Mouse (Mus musculus) cerebellum, postnatal 10 days (tissue): Measurements from ENCODE around the gene Kif7.
A peak's percentile ranks its signal among the peaks of the same experiment; 100 is the strongest.

ENCODE experiments used
- DNase-seq, 2 experiments: peaks; one replicate each; pipeline ENCODE4 v3.0.0; 2021; ENCODE audit warnings: mixed read lengths in 2 of 2

Gene Kif7

GRCm38 (mm10) chr7:79721386-79721977 lies 6.0 kb upstream of the Kif7 start:
- DNase-seq = peak; percentile 57 to 60

GRCm38 (mm10) chr7:79710831-79711230 lies 4.7 kb downstream of the Kif7 start:
- peak in 1 of 2 experiments; percentile 42 for DNase-seq

- peak; percentile 85 for DNase-seq
Observed at GRCm38 (mm10) chr7:79710130-79710607, 5.4 kb downstream of the Kif7 start.

- no peak for DNase-seq
Observed at GRCm38 (mm10) chr7:79705210-79705609, 10.3 kb downstream of the Kif7 start.

DNA sequence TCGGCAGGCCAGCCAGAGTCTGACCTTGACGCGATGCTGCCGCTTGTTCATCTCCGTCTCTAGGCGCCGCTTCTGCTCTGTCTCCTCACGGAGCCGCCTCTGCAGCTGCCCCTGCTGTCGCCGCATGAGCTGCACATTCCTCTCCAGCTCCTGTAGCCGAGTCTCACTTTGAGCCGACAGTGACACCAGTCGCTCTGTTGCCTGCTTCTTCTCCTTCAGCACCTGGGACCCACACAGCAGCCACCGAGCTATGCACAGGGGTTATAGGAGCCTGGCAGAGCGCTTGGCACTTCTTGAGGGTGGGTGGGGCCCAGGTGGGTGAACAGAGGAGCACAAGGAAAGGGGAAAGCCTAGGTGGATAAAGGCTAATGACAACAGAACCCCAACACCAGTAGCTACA lies 12.8 kb downstream of the Kif7 start:
- DNase-seq = no peak

DNA sequence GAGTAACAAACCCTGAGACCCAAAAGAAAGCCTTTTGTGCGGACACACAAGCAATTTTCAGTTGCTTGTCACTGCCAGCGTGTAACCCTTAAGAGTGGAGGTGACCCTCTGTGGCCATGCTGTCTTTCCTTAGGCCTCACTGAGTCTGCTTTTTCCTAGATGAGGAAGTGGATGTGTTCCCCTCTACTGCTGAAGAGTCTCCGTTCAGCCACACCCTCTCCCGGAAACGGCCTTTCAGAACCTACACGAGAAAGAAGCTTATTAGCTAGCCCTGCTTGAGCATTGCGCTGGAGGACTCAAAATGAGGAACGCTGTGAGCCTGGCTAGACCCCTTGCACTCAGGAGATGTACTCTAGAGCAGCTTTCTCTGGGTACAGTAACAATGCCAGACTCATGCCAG lies 19.0 kb downstream of the Kif7 start:
- no peak for DNase-seq

DNA sequence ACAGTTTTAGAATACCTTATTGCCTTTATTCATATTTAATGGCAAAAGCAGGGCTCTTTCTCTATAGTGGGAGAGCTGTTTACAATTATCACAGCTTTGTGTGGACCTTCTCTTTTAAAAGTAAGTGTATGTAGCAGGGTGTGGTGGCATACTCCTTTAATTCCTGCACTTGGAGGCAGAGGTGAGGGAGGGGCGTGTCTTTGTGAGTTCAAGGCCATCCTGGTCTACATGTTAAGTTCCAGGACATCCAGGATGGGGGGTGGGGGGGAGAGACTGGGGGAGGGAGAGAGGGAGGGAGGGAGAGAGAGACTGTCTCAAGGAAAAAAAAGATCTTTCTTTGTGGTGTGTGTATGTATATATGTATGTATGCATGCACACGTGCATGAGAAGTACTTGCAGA lies 35.3 kb downstream of the Kif7 start:
- no peak for DNase-seq

GRCm38 (mm10) chr7:79679186-79679585 lies 36.3 kb downstream of the Kif7 start:
- peak; percentile 30 to 33 for DNase-seq

DNA sequence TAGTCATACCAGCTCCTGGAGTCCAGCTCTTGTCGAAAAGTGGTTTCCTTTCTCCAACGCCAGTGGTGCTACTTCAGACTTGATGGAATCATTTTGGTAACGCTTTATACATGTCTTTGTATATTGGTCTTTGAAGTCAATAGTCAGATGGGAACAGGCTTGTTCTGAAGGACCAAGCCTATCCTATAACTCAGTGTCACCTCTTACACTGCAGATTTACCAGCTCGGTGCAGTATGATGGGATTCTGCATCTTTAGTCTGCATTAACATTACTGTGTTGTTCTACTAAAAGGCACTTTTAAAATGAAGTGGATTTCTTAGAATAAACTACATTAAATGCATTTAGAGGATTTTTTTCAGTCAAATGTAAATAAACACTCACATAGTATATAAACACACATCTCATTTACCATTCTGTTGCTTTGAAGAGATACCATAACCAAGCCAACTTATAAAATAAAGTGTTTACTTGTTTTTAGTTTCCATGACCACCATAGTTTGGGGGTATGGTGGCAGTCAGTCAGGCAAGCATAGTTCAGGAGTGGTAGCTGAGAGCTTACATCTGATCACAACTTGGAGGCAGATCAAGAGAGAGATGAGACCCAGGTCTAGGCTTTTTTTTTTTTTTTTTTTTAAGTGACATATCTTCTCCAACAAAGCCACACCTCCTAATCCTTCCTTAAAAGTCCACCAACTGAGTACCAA lies 44.5 kb downstream of the Kif7 start:
- DNase-seq = no peak

DNA sequence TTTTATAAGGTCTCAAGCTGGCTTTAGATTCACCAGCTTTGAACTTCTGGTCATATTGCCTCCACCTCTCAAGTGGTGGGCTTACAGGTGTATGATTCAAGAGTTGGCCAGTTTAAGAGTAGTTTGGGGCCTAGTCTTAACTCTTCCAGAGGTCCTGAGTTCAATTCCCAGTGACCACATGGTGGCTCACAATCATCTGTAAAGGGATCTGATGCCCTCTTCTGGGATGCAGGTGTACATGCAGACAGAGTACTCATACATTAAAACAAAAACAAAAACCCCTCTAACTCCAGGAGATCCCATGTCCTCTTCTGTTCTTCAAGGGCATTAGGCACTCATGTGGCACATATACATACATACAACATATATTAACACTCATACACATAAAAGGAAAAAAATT lies 48.8 kb downstream of the Kif7 start:
- DNase-seq = no peak

DNA sequence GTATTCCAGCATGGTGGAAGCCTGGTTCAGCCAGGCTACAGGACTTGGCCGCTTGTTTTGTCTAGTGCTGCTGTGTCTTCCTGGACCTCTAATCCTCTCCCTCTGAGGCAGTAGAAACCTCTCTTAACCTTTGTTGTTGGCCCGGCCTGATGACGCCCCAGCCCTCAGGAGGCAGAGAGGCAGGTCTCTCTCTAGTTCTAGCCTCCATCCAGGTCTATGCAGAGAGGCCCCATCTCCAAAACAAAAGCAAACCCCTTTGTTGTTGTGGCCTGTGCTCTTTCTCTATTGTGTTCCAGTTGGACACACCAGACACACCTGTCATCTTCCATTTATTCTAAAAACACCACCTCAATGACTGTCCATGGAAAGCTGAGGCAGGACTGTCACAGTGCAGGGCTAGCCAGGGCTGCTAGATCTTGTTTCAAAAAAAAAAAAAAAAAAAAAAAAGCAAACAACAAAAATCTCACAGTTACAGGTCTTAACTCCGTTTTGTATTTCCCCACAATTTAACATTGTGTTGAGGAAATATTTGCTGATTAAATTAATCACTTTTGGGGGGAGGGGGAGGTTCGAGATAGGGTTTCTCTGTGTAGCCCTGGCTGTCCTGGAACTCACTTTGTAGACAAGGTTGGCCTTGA lies 54.1 kb downstream of the Kif7 start:
- no peak for DNase-seq

DNA sequence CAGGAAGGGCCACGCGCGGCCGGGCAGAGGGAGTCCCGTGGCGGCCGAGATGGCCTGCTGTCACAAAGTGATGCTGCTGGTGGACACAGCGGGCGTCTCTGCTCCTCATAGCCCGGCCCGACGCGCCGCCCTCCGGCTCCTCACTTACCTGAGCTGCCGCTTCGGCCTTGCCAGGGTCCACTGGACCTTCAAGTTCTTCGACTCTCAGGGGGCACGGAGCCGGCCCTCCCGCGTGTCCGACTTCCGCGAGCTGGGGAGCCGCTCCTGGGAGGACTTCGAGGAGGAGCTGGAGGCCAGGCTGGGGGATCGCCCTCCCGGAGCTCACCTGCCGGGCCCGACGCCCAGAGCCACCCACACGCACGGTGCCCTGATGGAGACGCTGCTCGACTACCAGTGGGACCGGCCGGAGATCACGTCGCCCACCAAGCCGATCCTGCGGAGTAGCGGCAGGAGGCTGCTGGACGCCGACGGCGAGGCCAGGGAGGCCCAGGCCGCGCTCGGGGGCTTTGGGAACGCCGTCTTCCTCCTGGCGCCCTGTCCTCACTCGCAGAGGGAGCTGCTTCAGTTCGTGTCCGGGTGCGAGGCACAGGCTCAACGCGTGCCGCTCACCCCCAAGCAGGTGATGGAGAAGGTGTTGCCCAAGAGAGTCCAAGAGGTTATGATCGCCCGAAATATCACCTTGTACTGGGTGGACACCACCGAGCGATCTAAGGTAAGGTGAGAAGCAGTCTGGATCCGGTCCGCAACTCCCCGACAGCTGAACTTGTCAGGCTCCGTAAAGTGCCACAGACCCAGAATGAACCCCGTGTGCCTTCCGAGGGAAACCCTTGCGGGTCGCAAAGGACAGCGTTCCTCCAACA lies 55.0 kb downstream of the Kif7 start:
- DNase-seq = peak in 1 of 2 experiments; percentile 27

GRCm38 (mm10) chr7:79659578-79660290 lies 55.8 kb downstream of the Kif7 start, which contains the start of gene Ticrr:
Gene Ticrr (plus strand): TSS chr7:79660196.
- peak; percentile 98 to 99 for DNase-seq

- DNase-seq = no peak
Observed at GRCm38 (mm10) chr7:79654586-79654985, 60.9 kb downstream of the Kif7 start.

DNA sequence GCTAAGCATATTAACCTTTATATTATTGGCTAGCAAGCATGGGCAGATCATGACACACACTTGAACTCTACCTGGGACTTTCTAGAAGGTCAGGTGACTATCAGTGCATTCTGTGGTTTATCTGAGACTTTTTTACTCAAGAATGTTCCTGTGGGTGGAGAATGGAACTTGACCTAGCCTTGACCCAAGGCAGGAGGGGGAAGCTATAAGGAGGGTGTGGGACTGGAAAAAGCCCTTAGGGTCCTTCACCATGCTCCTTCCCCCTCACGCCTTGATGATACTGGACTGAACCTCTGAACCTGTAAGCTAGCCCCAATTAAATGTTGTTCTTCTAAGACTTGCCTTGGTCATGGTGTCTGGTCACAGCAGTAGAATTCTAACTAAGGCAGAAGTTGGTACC lies 61.3 kb downstream of the Kif7 start:
- no peak for DNase-seq

- DNase-seq = peak; percentile 82 to 87
Observed at GRCm38 (mm10) chr7:79649005-79649404, 66.5 kb downstream of the Kif7 start.
